Mouse (Mus musculus) cortical plate, adult 2 months (tissue): ENCODE results near the gene Igsf9.

Source experiments
- CTCF ChIP-seq: fragments of 200-500 bp; IDR thresholded peaks from 2 replicates; pipeline ENCODE4 v1.5.1; 2011; ENCODE audit warnings: mild to moderate bottlenecking, control low read depth, low read length; ENCODE audit not compliant: insufficient read depth; ENCODE audit errors: extremely low read depth
- POLR2A ChIP-seq: fragments of 200-500 bp; IDR thresholded peaks from 2 replicates; pipeline ENCODE4 v1.6.1; 2011; ENCODE audit warnings: mild to moderate bottlenecking, low read length, control low read depth; ENCODE audit not compliant: insufficient read depth; ENCODE audit errors: extremely low read depth

GRCm38 (mm10) chr1:172441935-172442445, 39.6 kb upstream of the Igsf9 start:
- TF ChIP-seq CTCF (no peak), POLR2A (no peak)
